Mouse (Mus musculus) bone marrow, adult 2 months (tissue): ENCODE data around the gene Man1a. TPM values are rescaled to one million over a fixed set of nuclear protein-coding genes. Genes with fewer than 3 reads are reported as not detected.

Experiments used
- H3K27ac ChIP-seq: fragments of 200-500 bp; 2 replicates; pipeline ENCODE4 v1.5.1; 2012; ENCODE audit warnings: low read depth, mild to moderate bottlenecking, control low read depth, inconsistent platforms, low read length; ENCODE audit not compliant: control insufficient read depth, poor library complexity, insufficient read depth
- H3K4me1 ChIP-seq: fragments of 200-500 bp; 2 replicates; pipeline ENCODE4 v1.6.1; 2011; ENCODE audit warnings: low read length; ENCODE audit not compliant: control insufficient read depth, insufficient read depth
- H3K4me3 ChIP-seq: fragments of 200-500 bp; replicated peaks from 2 replicates; pipeline ENCODE3; 2011; ENCODE audit warnings: mild to moderate bottlenecking, low read depth, low read length, control low read depth; ENCODE audit not compliant: control insufficient read depth
- CTCF ChIP-seq: fragments of 200-500 bp; IDR thresholded peaks from 2 replicates; pipeline ENCODE4 v1.5.1; 2011; ENCODE audit warnings: low read length, control low read depth; ENCODE audit not compliant: control insufficient read depth, insufficient read depth
- POLR2A ChIP-seq: fragments of 200-500 bp; IDR thresholded peaks from 2 replicates; pipeline ENCODE4 v1.6.1; 2011; ENCODE audit warnings: low read depth, mild to moderate bottlenecking, control low read depth, low read length, borderline replicate concordance; ENCODE audit not compliant: control insufficient read depth
- WGBS: fragments of 180-500 bp; shearing (Covaris S2); methylation state at CpG from one replicate; pipeline ENCODE4 v1.1.7; 2018; 5-methylcytosine and 5-hydroxymethylcytosine counted together
- polyA plus RNA-seq: library from polyadenylated mRNA; stranded (reverse); fragments of >200 nt; gene quantifications from 2 replicates; pipeline ENCODE4 v1.2.4, GENCODE M21; 2011; ENCODE audit warnings: low replicate concordance; ENCODE audit not compliant: missing spikeins, insufficient read depth, insufficient read length

The Man1a gene
- 9.8 and 14.8 TPM in 2 replicates for polyA plus RNA-seq

DNA sequence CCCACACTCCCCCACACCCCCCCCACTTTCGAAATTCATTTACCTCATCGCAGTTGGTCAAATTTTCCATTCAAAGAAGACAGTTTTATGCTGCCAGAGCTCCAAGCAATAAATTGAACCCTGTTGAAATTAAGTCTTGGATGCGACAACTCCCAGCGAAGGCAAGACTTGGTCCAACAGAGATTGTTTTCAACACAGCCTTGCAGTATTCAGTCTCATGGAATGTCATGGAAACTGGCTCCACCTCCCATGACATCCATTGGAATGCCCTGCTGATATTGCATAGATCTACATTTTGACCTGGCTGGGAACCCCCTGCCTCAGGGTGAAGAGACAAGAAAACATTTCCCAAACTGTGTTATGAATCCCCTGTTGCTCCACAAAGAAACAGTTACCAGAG is at the start of gene Man1a:
Man1a (minus strand) TSS at position 190 of the 400 bp plus-strand sequence.
- Histone ChIP-seq H3K27ac (peak within 1 kb of the TSS; percentile 89), H3K4me1 (peaks cover 4% of the 10 kb centered on the region; the same call in 1 of the 2 replicates), H3K4me3 (peak within 1 kb of the TSS; percentile 95)
- TF ChIP-seq CTCF: no peak
- no peak for TF ChIP-seq POLR2A
- 12% methylated on average over 4 of the region's 4 CpGs for WGBS

DNA sequence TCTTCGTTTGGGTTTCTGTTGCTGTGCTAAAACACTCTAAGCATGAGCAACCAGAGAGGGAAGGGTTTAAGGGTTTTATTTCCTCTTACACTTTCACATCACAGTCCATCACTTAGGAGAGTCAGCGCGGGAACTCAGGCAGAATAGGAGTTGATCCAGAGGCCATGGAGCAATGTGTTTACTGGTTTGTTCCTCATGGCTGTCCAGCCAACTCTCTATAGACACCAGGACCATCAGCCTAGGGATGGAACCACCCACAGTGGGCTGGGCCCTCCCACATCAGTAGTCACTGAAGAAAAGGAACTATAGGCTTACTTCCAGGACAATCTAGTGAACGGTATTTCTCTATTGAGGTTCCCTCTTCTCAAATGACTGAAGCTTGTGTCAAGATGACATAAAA is 45.4 kb upstream of the Man1a start:
- TF ChIP-seq POLR2A: no peak
- TF ChIP-seq CTCF: no peak

DNA sequence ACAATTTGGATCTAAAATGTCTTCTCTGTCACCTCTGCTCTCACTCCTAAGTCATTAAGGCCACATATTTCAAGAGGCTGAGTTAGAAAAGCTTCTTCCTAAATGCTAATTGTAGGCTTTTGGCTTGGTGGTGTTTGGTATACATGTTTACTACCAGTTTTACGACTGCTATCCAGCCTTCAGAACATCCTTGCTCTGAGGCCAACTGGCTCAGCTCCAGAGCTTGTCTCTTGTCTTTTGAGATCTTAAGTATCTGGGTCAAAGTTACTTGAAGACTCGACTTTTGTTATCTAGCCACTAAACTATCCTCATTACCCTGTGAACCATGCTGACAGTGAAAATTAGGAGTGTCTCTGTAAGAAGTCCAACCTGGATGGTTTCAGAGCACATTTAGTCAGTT is 44.0 kb upstream of the Man1a start:
- 66% methylated on average over 2 of the region's 2 CpGs for WGBS
- TF ChIP-seq POLR2A (no peak), CTCF (no peak)
- Histone ChIP-seq H3K4me1 (no peaks in the 10 kb centered on the region; the same call in 1 of the 2 replicates), H3K27ac (no peak overlapping the region), H3K4me3 (no peak overlapping the region)

More for the DNA sequence above, 45.4 kb upstream of the Man1a start:
- Histone ChIP-seq H3K4me3 (no peak overlapping the region), H3K4me1 (no peaks in the 10 kb centered on the region; the same call in 1 of the 2 replicates), H3K27ac (no peak overlapping the region)
- 70% methylated on average over 4 of the region's 4 CpGs for WGBS

DNA sequence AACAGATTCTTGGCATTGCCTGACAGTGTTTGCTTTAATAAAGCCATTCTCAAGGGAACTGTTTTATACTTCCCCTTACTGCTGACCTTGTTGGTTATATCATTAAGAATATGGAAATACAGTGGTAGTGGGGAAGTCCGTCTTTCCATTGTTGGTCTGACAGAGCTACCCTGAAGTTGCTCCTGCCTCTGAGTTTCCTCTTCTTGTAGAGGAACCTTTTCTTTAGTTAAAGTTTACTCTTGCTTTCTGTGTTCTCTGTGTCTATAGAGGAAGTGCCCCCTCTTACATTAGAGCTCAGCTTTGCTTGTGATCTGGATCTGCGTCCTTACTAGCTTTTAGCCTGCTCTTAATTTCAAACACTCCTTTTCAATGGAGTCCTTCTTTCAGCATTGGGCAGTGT is 42.9 kb upstream of the Man1a start:
- Histone ChIP-seq H3K27ac (0 out of 2 replicates have a peak overlapping the region, but pooled peaks have one; percentile 7), H3K4me1 (no peaks in the 10 kb centered on the region; the same call in 1 of the 2 replicates), H3K4me3 (no peak overlapping the region)
- WGBS: 10% methylated on average over 2 of the region's 2 CpGs
- TF ChIP-seq POLR2A (no peak), CTCF (no peak)

GRCm38 (mm10) chr10:54118223-54118912 is 42.0 kb upstream of the Man1a start:
- TF ChIP-seq CTCF: no peak
- no peak for TF ChIP-seq POLR2A
- H3K4me3 ChIP-seq: no peak overlapping the region
- H3K27ac ChIP-seq: no peak overlapping the region
- H3K4me1 ChIP-seq: no peaks in the 10 kb centered on the region; the same call in 1 of the 2 replicates
- 33% methylated on average over 4 of the region's 4 CpGs for WGBS

GRCm38 (mm10) chr10:54117763-54118162 is 41.4 kb upstream of the Man1a start:
- TF ChIP-seq CTCF: no peak
- no peak for TF ChIP-seq POLR2A
- Histone ChIP-seq H3K4me1 (no peaks in the 10 kb centered on the region; the same call in 1 of the 2 replicates), H3K27ac (no peak overlapping the region; the same call in 1 of the 2 replicates), H3K4me3 (no peak overlapping the region)
- WGBS: under 1% methylated on average over 4 of the region's 4 CpGs

- Histone ChIP-seq H3K4me1 (no peaks in the 10 kb centered on the region), H3K27ac (no peak overlapping the region), H3K4me3 (no peak overlapping the region)
- WGBS: 88% methylated on average over 4 of the region's 4 CpGs
- TF ChIP-seq POLR2A (no peak), CTCF (no peak)
Measured at GRCm38 (mm10) chr10:54103671-54104070, 27.3 kb upstream of the Man1a start.

- Histone ChIP-seq H3K4me3 (no peak overlapping the region), H3K4me1 (no peaks in the 10 kb centered on the region), H3K27ac (no peak overlapping the region)
- TF ChIP-seq POLR2A (no peak), CTCF (no peak)
Measured at GRCm38 (mm10) chr10:54092081-54092480, 15.7 kb upstream of the Man1a start.

- WGBS: 74% methylated on average over 6 of the region's 6 CpGs
Measured at GRCm38 (mm10) chr10:54089923-54090322, 13.5 kb upstream of the Man1a start.

More at GRCm38 (mm10) chr10:54089923-54090322, 13.5 kb upstream of the Man1a start:
- TF ChIP-seq POLR2A (no peak), CTCF (no peak)
- no peak overlapping the region for H3K4me3 ChIP-seq
- H3K4me1 ChIP-seq: no peaks in the 10 kb centered on the region
- H3K27ac ChIP-seq: no peak overlapping the region
